Mouse (Mus musculus) kidney, postnatal 25 days (tissue): ENCODE measurements around the gene Prtn3.

Experiments
- DNase-seq, 2 experiments: peaks; one replicate each; pipeline ENCODE4 v3.0.0; 2021; ENCODE audit warnings: mixed read lengths in 2 of 2

Gene Prtn3

DNA sequence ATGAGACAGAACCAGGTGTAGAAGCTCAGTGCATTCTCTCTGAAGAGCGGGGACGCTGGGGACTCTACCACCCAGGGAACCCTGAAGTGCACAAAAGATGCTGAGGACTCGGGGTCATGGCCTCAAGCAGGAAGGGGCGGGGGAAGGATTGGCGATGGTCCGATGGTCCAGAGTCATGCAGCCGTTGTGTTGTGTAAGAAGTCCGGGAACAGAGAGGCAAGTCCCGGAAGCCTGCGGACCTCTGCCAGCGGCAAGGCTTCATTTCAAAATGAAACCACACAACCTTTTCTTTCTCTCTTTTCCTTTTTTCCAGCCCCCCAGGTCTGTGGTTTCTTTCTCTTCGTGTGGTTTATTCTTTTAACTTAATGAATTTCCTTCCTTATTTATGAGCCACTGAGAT is 3.5 kb downstream of the Prtn3 start:
- DNase-seq: peak; percentile 70 to 82

DNA sequence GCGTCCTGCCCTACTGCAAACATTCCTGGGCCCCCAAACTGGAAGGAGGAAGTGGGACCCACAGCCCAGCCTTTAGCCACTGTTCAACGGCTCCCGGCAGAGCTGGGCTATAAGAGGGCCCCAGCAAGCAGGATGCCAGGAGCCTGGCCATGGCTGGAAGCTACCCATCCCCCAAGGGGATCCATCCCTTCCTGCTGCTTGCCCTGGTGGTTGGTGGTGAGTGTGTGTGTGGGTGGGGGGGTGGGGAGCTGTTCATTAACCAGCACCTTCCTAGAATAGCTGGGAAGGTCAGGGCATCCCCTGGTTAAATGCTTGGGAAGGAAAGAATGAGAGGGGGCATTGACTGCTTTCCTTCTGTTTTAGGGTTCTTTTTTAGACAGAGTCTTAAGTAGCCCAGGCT is 5.3 kb downstream of the Prtn3 start:
- no peak for DNase-seq

DNA sequence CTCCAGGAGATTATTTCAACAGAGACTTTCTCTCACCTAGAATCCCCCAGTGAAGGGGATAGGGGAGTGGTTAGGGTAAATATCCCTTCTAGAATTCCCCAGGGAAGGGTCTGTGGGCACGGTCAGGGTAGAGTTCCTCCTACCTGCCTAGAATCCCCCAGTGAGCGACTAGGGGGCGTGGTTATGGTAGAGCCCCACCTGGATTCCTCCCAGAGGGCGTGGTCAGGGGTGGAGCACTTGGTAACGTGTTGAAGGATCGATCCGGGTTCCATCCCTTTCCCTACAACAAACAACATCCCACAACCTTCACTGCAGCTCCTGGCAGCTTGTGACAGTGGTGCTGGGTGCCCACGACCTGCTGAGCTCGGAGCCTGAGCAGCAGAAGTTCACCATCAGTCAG is 6.4 kb downstream of the Prtn3 start:
- peak in 1 of 2 experiments; percentile 52 for DNase-seq

DNA sequence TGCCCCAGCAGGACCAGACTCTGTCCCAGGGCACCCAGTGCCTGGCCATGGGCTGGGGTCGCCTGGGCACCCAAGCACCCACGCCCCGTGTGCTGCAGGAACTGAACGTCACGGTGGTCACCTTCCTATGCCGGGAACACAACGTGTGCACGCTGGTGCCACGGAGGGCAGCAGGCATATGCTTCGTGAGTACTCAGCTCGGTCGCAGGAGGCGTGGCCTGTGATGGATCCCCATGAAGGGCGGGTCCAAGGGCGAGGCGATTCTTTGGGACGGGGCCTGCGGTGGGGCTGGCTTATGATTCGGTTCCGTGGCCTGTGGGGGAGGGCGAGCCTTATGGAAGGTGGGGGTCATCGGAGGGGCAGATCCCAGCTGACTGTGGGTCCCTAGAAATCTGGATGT is 7.7 kb downstream of the Prtn3 start:
- DNase-seq: peak in 1 of 2 experiments; percentile 50

DNA sequence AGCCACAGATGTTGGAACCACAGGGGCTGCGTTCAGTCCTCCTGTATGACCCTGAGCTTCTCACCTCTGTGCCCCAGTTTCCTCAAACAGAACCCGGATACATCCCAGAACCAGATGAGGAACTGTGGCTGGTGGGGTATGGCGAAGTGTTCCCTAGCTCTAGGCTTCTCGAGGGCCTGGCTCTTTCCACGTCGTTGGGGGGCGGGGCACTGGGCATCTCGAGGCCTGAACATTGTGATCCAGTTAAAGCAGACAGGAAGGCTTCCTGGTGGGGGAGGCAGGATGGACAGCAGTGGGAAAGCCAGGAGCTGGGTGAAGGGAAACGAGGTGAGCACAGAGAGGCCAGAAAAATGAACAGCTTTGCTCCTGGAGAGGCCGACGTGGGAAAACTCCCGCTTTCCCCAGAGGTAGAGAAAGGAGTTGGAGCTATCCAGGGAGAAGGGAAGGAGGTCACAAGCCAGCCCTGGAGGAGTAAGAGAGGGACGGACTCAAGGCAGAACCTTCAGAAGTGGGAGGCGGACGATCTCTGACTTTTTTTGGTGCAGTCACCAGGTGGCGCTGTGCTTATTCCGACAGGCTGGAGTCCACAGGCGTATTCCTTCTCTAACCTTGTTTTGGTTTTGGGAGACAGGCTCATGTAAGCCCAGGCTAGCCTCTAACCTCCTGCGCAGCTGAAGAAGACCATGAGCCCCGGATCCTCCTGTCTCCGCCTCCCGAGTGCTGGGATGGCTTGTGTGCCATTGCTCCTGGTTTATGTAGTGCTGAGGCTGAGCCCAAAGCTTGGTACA is 9.2 kb downstream of the Prtn3 start:
- DNase-seq: peak; percentile 90 to 91

DNA sequence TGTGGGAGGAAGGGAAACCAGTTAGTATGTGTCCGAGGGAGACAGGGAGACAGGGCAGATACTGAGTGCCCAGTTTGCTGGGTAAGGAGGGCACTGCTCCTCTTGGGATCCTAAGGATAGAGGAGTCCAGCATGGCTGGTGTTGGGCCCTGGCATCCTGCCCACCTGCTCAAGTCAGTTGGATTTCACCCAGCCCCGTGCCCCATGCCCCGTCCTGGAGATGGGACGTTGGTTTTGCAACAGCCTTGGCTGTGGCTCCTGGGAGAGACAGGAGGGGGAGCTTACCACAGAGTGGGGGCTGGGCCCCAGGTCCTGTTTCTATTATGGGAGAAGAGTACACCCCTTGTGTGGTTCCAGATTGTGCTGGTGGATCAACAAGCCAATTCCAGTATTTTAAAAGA is 10.2 kb downstream of the Prtn3 start:
- DNase-seq: peak; percentile 92 to 94

DNA sequence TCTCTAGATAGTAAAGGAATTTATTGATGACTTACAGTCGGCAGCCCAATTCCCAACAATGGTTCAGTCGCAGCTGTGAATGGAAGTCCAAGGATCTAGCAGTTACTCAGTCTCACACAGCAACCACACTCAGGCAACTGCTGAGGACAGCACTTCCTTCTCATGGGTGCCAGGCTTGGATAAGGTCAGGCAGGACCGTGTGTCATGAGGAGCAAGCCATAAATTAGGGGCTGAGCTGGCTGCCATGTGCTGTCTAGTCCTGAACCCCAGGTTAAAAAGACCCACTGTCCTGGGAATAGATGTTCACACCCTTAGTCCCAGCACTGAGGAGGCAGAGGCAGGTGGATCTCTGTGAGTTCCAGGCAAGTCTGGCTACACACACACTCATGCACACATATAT is 10.7 kb downstream of the Prtn3 start:
- peak in 1 of 2 experiments; percentile 47 for DNase-seq

DNA sequence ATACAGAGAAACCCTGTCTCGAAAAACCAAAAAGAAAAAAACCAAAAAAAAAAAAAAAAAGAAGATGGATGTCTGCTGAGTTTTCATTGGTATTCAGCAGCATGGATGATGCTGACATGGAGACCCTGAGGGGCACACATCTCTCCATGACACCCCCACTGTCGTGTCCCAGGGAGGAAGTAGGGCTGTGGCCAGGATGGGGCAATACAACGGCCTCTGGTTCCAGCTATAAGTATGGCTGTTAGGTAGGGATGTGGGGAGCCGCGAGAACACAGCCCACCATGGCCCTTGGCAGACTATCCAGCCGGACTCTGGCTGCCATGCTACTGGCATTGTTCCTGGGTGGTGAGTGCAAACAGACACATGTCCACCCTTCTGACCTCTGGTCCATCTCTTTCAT is 11.8 kb downstream of the Prtn3 start, which contains the start of gene Elane:
Gene Elane (plus strand): TSS at position 194 of the 400 bp plus-strand sequence.
- no peak for DNase-seq

DNA sequence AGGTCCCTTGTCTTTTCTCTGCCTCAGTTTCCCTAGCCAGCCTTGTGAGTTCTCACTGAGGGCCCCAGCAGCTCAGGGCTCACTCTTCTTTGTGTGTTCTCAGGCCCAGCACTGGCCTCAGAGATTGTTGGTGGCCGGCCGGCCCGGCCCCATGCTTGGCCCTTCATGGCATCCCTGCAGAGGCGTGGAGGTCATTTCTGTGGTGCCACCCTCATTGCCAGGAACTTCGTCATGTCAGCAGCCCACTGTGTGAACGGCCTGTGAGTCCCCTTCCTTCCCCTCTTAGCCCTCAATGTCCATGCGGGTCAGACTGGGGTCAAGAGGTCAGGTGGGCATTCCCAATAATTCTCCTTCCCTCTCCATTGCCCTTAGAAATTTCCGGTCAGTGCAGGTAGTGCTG is 12.3 kb downstream of the Prtn3 start:
- DNase-seq: no peak

- peak; percentile 47 to 73 for DNase-seq
These were observed 15.1 kb downstream of the Prtn3 start for GRCm38 (mm10) chr10:79889386-79889785.

- DNase-seq: no peak
These were observed 16.4 kb downstream of the Prtn3 start, which contains the start of gene Cfd for GRCm38 (mm10) chr10:79890670-79891069. Gene Cfd (plus strand): TSS chr10:79890853.

GRCm38 (mm10) chr10:79892451-79893118 is 18.3 kb downstream of the Prtn3 start:
- peak; percentile 83 to 85 for DNase-seq

- peak in 1 of 2 experiments; percentile 49 for DNase-seq
These were observed 22.0 kb downstream of the Prtn3 start for GRCm38 (mm10) chr10:79896306-79896705.

DNA sequence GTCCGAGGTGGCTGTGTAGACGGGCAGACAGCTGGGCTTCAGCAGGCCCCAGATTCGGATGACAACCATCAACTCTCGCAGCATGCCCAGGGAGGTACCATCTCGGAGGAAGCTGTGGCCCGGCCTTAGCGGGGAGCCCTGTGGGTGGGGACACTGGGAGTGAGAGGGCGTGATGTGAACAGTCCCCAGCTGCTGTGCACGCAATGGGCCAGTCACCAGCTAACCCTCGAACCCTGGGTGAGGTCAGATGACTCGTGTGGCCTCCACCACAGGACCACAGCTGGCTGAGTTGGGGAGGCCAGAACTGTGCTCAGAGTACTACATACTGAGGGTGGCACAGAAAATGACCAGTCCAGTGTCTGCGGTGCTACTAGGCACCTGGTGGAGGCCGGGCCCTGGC is 22.5 kb downstream of the Prtn3 start:
- DNase-seq: no peak

- peak; percentile 53 to 83 for DNase-seq
These were observed 23.3 kb downstream of the Prtn3 start for GRCm38 (mm10) chr10:79897316-79898245.

- no peak for DNase-seq
These were observed 26.7 kb downstream of the Prtn3 start for GRCm38 (mm10) chr10:79900951-79901410.

DNA sequence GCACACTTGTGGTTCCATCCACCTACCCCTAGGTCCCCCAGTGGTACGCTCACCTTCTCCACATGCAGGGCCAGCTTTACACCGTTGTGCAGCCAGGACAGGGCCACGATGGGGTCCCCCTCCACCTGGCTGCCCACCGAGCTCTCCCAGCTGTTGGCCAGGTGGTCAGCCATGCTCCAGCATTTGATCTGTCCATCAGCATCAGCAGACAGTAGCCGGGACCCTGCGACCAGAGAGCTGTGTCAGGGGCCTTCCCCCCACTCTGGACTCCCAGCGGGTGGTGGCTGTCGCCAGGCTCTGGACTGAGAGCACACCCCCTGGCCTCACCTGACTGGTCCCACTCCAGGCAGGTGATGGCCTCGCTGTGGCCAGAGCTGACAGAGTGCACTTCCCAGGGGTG is 32.4 kb downstream of the Prtn3 start:
- no peak for DNase-seq

GRCm38 (mm10) chr10:79907415-79907814 is 33.1 kb downstream of the Prtn3 start:
- DNase-seq: no peak

DNA sequence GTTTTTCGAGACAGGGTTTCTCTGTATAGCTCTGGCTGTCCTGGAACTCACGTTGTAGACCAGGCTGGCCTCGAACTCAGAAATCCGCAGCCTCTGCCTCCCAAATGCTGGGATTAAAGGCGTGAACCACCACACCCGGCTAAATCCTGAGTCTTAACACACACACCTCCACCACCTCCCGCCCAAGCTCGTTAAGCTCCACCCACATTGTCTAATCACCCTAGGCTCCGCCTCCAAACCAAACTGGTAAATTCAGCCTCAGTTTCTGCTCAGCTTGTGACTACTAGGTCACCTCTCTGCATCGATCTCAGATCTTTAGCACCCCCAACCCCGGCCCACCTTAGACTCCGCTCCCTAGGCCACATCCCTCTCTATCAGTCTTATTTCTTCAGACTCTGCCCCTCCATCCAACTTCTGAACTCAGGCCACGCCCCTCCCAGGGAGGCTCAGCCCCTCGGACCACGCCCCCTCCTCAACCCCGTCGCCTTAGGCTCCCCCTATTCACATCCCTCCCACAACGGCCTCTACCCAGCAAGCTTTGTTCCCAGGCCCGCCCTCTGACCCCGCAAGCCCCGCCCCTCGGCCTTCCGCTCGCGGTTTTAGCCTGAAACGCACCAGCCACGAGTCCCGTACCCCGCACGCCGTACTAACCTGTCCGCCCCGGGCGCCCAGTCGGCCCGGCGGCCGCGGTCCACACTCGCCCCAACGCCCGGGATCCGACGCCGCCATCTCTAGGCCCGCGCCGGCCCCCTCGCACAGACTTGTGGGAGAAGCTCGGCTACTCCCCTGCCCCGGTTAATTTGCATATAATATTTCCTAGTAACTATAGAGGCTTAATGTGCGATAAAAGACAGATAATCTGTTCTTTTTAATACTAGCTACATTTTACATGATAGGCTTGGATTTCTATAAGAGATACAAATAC is 34.2 kb downstream of the Prtn3 start, which contains the start of gene Med16:
Gene Med16 (minus strand): TSS at position 757 of the 925 bp plus-strand sequence.
- DNase-seq: peak; percentile 98

GRCm38 (mm10) chr10:79909092-79909922 is 35.0 kb downstream of the Prtn3 start:
- peak in 1 of 2 experiments; percentile 41 for DNase-seq

- no peak for DNase-seq
These were observed 36.3 kb downstream of the Prtn3 start, which contains the start of gene Gm26602 for GRCm38 (mm10) chr10:79910556-79910955. Gene Gm26602 (plus strand): TSS chr10:79910856.
